In the genomic region with DNA sequence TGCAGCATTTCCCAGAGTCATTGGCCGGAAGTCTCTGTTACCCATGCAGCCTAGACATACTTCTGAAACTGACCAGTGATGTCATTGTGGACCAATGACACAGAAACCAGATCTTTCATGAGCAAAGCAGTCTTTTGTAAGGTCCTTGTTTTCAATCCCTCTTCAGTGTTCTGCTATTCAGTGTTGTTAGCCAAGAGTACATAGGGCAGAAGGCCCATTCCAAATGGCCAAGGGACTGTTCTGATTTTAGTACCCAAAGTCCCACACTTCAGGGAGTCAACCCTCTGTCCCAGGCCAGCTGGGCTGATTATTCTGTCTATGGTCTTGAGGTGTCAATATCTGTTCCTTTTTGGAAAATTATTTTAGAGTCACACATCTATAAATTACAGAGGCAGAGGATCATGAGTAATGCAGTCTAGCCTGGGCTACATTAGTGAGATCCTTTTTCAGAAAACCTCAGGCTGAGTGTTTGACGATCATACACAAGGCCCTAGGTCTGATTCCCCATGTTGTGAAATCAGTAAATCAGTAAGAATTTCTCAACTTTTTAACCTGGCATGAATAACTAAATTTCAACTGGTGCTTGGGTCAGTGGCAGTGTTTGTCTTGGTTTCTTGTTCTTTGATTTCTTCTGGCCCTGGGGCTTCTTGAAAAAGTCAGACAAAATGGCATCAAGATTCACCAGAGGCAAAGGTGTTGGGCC, we compare ENCODE assay signal across 25 mouse cellular contexts.
"Had no signal": no experiment of that assay in that cellular context is flagged by ENCODE, and none has a peak within 500 bp of the region (broad histone marks: within the 10 kb centered on the region; RNA-seq: fewer than 3 reads in every experiment).

No protein-coding gene starts in this region.

- H3K9ac ChIP-seq: heart, embryonic 13.5 days; heart, embryonic 15.5 days; hindbrain, embryonic 13.5 days; hindbrain, embryonic 15.5 days; kidney, embryonic 15.5 days; limb, embryonic 13.5 days; limb, embryonic 15.5 days; liver, embryonic 13.5 days had no signal

- H3K9me3 ChIP-seq: heart, embryonic 13.5 days; heart, embryonic 15.5 days; hindbrain, embryonic 13.5 days; hindbrain, embryonic 15.5 days; kidney, embryonic 15.5 days; limb, embryonic 13.5 days; limb, embryonic 15.5 days; liver, embryonic 13.5 days had no signal

- H3K27me3 ChIP-seq: heart, embryonic 13.5 days; heart, embryonic 15.5 days; hindbrain, embryonic 13.5 days; hindbrain, embryonic 15.5 days; kidney, embryonic 15.5 days; limb, embryonic 13.5 days; limb, embryonic 15.5 days; liver, embryonic 13.5 days had no signal

- H3K36me3 ChIP-seq: heart, embryonic 13.5 days; heart, embryonic 15.5 days; hindbrain, embryonic 13.5 days; hindbrain, embryonic 15.5 days; kidney, embryonic 15.5 days; limb, embryonic 13.5 days; limb, embryonic 15.5 days; liver, embryonic 13.5 days had no signal

- ATAC-seq: hindbrain, postnatal 0 days; intestine, embryonic 16.5 days had no signal

- H3K4me3 ChIP-seq: heart, embryonic 13.5 days; heart, embryonic 15.5 days; hindbrain, embryonic 13.5 days; hindbrain, embryonic 15.5 days; kidney, embryonic 15.5 days; limb, embryonic 13.5 days; limb, embryonic 15.5 days; liver, embryonic 13.5 days had no signal

- H3K4me1 ChIP-seq: heart, embryonic 13.5 days; heart, embryonic 15.5 days; hindbrain, embryonic 13.5 days; hindbrain, embryonic 15.5 days; kidney, embryonic 15.5 days; limb, embryonic 13.5 days; limb, embryonic 15.5 days; liver, embryonic 13.5 days had no signal

- H3K27ac ChIP-seq: heart, embryonic 13.5 days; heart, embryonic 15.5 days; hindbrain, embryonic 13.5 days; hindbrain, embryonic 15.5 days; hindbrain, postnatal 0 days; kidney, embryonic 15.5 days; kidney, postnatal 0 days; limb, embryonic 13.5 days; limb, embryonic 15.5 days; liver, embryonic 13.5 days had no signal

- DNase-seq: gastrocnemius, postnatal 14 days; gastrocnemius, postnatal 36 days; heart, adult 18-20 months; heart, postnatal 14 days; heart, postnatal 36 days; kidney, adult 11 months; kidney, adult 2 months; kidney, adult 9 months; kidney, postnatal 14 days; kidney, postnatal 36 days; layer of hippocampus, adult 9-11 months; layer of hippocampus, postnatal 36 days; left cerebral cortex, postnatal 4 days; liver, embryonic 13.5 days had no signal

- H3K4me2 ChIP-seq: heart, embryonic 11.5 days; heart, embryonic 13.5 days; heart, embryonic 15.5 days; hindbrain, embryonic 13.5 days; hindbrain, embryonic 15.5 days; kidney, embryonic 15.5 days; limb, embryonic 13.5 days; limb, embryonic 15.5 days; liver, embryonic 13.5 days had no signal
